Mouse (Mus musculus): ENCODE measurements at regions not wholly inside any gene's neighbourhood (a gene's known extent, or its start where the extent isn't known, plus 50 kb on each side); places are given as distances from the start of the nearest gene placed in this dataset.

DNA sequence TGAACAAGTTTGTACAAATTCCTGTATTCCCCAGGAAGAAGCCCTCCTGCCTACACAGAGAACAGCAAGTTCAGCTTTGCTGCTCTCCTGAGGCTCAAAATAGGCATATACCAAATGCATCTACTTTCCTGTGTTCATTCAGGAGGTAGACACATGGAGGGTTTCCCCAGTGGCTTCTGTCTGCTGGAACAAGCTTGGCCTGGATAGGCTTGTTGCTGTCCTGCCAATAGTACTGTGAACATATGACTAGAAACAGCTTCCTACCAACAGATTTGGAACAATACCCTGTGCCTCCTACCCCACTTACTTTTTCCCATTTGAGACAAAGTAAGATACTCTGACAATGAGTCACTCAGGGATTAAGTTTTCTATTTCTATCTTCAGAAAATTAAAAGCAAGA lies 93.8 kb upstream of the Wdpcp start:
- no peak for DNase-seq

DNA sequence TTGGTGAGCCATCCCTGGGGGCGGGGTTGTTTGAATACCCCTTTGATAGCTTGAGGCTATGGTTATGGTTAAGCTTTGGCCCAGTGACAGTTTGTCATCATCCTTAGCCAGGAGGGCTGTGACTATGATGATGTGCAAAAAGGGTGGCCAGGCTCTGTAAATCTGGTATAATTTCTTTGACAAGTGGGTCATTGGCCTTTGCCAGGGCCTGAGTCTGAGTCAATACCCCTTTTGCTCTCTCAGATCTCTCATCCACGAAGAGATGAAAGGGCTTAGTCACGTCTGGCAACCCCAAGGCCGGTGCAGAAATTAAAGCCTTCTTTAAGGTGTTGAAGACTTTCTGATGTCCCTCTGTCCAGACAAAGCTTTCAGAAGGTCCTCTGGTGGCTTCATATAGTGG lies 99.7 kb upstream of the Ugp2 start:
- no peak for DNase-seq

GRCm38 (mm10) chr11:21468465-21468864 lies 97.5 kb upstream of the Ugp2 start:
- DNase-seq: no peak

DNA sequence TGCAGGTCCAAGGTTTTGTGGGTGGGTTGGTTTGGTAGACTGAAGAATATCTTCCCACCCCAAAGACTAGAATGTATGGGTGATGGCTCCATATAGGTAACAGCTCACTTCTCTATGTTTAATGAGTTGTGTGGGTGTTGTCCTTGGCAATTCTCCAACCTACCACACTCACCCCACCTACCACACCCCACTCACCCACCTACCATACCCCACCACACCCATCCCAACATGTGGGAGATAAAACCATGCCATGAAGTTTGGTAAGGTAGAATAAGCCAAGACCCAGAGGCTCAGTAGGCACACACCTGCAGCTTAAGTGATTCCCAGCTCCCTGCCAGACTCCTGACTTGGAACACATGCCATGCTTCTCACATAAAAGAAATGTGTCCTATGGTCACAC lies 89.0 kb upstream of the Ugp2 start:
- DNase-seq: no peak

GRCm38 (mm10) chr11:21453308-21454106 lies 82.5 kb upstream of the Ugp2 start:
- peak; percentile 28 to 74 for DNase-seq

GRCm38 (mm10) chr11:21433726-21434125 lies 62.7 kb upstream of the Ugp2 start:
- peak; percentile 58 for DNase-seq

GRCm38 (mm10) chr11:21430021-21430420 lies 59.0 kb upstream of the Ugp2 start:
- no peak for DNase-seq

- peak; percentile 80 to 85 for DNase-seq
These were observed 57.7 kb upstream of the Ugp2 start for GRCm38 (mm10) chr11:21428749-21429148.

- DNase-seq: no peak
These were observed 57.0 kb upstream of the Ugp2 start for GRCm38 (mm10) chr11:21428013-21428317.

DNA sequence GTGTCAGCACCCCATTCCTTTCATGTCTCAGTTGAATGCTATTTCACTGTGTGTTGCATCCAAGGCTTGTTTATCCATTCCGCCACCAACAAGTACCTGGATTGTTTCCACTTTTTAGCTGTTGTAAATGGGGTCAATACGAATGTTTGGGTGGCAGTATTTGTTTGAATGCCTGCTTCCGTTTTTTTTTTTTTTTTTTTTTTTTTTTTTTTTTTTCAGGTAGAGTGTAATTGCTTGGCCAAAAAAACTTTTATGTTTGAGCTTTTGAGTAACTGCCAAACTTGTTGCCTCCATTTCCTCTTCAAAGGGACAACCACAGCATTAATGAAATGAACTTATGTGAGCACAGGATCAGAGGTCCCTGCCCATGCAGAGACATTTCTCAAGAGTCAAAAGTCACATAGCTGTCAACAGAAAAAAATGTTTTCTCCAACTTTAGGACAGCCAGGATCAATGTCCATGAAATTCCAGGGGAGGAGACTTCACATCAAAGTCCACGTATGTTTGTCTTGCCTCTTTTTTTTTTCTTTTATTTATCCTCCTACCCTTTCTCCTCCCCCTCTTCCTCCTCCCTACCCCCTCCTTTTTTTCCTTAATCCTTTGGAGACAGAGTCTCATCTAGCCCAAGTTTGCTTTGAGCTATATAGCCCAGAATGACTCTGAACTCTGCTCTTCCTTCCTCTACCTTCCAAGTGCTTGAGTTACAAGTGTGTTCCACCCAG lies 56.5 kb upstream of the Ugp2 start:
- no peak for DNase-seq

DNA sequence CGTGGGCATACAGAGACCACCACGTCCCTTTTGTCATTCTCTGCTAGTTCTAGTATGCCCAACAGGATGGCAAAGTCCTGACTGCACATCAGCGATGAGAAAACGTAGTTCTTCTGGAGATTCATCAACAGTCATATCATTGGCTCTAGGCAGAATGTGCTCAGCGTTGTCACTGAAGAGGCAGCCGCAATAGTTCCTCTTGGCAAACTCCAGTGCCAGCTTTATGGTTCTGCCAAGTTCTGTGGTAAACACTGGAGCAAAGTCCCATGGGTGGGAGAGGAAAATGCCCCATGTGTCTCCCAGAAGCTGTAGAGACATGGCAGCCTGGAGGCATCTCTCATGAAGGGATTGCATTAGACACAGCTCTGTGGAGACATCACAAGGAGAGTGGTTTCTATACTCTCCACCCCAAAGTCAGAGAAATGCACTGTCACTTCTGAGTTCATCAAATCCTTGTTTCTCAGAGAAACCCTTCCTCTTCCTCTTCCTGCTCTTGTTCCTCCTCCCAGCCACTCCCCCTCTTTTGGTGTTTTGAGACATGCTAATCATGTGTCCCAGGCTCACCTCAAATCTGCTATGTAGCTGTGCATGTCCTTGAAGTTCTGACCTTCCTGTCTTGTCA lies 54.6 kb upstream of the Ugp2 start:
- DNase-seq: peak; percentile 33 to 54

DNA sequence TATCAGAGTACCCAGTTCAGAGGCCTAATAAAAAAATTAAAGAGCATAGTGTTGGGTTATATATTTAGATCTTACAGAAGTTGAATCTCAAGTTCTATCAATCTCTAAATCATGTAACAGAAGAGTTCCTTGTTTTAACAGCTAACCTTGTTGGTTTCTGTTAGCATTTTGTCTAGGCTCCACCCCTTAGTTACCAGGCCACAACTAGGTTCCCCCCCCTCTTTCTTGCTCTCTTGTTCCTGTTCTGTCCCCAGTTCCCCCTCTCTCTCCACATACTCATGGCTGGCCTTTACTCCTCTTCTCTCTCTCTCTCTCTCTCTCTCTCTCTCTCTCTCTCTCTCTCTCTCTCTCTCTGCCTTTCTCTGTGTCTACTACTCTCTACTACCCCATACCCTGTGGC lies 53.3 kb upstream of the Ugp2 start:
- DNase-seq: no peak

- DNase-seq: peak in 1 of 2 experiments; percentile 32
These were observed 51.4 kb upstream of the Ugp2 start for GRCm38 (mm10) chr11:21422281-21422878.

Data from heart, adult 18-20 months (tissue).